Mouse (Mus musculus) cerebellum, postnatal 36 days (tissue): ENCODE results near the gene Tecpr2.

Source experiments
- DNase-seq, 2 experiments: peaks; one replicate each; pipeline ENCODE4 v3.0.0; 2021 to 2022; ENCODE audit warnings: mixed read lengths in 2 of 2

Gene Tecpr2

DNA sequence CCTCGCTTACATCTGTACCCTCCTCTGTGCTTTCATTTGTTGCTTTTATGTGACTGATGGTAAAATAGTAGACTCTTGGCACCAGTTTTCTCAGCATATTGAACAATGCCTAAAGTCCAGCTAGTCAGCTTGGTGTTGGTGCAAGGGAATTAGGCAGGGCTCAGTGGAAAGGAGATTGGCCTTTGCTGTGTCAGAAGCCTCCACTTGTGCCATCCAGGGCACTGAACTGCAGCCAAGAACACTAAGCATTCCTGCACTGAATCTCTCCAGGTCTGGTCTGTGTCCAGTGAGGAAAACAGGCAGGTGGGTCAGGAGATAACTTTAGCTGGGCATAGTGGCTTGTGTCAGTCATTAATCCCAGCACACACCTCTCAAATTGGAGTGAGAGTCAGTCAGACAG is 60.3 kb downstream of the Tecpr2 start:
- DNase-seq: peak; percentile 49 to 57

DNA sequence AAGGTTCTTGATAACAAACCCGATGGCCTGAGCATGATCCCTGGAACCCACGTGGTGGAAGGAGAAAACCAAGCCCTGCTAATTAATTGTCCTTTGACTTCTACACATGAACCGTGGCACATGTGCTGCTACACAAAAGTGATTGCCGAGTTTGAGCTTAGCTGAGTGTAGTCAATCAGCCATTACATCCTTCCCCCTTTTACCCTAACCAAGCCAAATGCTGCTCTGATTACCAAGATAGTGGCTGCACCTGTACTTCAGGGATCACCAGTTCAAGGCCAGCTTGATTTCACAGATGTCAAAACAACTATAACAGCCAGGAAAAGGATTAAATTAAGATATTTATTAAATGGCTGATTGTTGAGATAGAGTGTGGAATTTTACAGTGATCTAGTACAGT is 61.1 kb downstream of the Tecpr2 start:
- no peak for DNase-seq

DNA sequence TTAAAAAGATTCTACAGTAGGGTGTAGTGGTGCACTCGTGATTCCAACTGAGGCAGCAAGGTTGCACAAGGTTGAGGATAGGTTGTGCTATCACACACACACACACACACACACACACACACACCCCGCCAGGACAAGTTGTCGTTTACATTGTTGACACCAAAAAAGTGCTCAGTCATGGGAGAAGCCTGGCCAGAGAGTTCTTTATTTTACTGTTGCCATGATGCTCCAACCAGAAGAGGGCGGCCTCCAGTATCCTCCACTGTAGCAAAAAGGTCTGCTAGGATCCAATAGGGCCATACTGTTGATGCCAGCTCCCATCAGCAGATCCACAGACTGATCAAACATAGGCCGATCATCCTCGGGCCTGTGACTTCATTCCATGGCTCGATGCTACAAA is 62.2 kb downstream of the Tecpr2 start:
- no peak for DNase-seq

DNA sequence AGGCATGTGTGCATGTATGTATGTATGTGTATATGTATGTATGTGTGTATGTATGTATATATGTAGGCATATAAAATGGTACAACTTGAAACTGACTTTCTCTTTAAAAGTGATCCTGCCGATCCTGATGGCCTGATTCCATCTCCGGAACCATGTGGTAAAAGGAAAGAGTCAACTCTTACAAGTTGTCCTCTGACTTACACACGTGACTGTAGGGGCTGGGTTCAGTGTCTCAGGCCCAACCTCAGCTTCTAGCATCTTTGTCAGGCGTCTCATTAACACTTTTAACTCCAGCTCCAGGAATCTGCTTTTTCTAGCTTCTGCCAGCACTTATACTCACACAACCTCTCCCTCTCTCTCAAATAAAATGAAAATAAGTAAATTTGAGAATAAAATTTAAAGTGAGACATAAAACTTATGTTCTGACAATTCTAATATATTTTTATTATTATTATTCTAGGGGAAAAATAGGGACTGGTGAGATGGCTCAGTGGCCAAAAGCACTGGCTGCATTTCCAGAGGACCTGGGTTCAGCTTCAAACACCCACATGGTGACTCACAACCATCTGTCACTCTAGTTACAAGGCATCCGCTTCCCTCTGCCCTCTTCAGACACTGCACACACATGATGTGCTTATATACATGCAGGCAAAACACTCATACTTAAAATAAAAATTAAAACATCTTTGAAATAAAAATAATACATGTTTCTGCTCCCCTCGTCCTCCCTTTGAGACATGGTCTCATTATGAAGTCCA is 63.7 kb downstream of the Tecpr2 start:
- DNase-seq: peak; percentile 58 to 63

DNA sequence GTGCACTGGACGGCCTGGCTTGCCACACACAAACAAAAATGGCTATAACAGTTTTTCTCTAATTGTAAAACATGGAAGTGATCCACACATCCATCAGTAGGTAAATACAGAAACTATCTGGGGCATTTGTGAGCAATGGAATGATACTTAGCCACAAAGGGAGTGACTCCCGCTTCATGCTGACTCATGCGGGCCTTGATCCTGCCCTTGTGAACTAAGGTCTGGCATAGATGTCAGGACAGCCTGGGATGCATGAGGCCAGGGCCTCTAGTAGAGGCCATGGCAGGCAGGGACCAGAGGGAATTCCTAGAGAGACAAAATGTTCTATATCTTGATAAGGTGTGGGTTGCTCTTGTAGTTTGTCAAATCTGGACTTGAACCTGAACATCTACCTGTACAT is 64.4 kb downstream of the Tecpr2 start:
- no peak for DNase-seq

DNA sequence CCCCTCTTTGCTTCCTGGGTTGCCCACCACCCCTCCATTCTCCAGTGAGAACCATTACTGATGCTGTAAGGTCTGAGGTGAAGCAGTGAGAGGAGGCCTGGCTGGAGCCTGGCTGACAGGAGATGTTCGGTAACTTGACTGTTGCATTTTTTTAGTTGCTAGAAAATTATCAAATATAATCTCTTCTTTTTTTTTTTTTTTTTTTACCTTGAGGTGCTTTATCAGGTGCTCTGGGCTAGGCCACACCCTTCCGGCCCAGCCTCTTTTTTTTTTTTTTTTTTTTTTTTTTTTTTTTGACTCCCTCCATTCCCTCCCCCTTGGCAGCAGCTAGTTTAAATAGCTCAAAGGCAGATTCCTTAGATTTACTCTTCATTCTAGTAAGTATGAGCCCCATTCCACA is 64.8 kb downstream of the Tecpr2 start:
- DNase-seq: no peak

DNA sequence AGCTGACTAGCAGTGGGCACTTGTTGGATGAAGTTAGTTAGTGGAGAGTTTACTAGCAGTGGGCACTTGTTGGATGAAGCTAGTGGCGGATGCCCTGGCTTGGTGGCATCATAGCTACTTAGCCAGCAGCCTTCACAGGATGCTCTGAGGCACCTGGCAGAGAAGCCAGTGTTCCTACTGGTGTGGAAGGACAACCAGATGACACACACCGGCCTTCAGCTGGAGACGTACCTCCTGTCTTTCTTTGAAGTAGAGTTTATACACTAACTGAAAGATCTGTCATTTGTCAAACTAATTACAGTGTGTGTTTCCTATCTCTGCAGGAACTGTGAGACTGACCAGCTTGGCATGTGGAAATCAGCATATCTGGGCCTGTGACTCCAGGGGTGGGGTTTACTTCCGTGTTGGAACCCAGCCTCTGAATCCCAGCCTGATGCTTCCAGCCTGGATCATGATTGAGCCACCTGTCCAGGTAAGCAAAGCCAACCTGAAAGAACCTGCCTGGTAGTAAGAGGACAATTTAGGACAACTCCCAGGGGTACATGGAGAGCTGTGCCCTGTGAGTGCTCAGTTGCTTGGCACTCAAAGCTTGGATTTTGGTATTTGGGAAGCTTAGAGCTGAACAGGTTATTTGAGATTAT is 65.4 kb downstream of the Tecpr2 start:
- peak; percentile 59 for DNase-seq

DNA sequence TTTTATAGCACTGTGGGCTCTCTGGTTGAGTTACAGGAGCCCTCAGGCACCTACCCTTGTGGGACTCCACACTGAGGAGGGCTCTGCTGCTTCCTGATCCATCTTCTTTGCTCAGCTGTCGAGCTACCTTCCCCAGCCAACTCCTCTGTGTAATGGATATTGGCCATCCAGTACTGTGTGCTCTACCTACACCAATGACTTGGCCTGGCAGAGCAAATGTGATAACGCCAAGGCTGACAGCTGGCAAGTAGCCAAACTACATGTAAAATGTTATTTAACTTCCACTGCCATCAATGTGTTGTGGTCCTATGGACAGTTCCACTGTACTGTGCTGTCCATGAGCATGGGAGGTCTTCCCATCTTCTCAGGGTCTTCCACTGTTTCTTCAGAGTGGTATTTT is 72.9 kb downstream of the Tecpr2 start:
- DNase-seq: no peak

DNA sequence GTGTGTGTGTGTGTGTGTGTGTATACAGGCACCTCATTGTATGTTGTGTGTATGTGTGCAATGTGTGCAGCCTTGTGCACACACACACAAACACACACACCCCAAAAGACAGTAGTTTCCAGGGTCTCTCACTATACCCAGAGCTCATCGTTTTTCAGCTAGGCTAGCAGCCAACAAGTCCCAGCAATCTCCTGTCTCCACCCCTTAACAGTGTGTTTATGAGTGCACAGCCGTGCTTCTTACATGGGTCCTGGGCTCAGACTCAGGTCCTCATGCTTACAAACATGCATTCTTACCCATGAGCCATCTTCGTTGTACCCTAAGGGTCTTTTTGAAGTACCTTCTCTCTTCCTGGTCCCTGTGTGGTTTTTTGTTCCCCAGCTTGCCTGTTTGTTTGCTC is 76.4 kb downstream of the Tecpr2 start:
- no peak for DNase-seq

DNA sequence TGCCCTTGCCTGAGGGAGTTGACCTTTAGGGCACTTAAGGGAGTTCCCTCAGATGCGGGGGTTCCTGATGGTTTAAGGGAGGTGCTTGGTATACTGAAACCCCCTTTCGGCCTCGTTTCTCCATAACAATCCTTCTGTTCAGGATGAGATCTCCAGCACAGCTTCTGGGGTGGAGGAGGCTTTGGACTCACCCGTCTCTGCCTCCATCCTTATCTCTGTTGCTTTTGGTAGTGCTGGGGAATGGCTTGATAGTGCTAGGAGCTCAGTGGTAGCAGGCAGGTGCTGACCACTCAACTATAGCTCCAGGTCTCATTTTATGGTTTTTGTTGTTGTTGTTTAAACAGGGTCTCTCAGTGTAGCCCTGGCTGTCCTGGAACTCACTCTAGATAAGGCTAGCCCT is 77.0 kb downstream of the Tecpr2 start:
- no peak for DNase-seq

DNA sequence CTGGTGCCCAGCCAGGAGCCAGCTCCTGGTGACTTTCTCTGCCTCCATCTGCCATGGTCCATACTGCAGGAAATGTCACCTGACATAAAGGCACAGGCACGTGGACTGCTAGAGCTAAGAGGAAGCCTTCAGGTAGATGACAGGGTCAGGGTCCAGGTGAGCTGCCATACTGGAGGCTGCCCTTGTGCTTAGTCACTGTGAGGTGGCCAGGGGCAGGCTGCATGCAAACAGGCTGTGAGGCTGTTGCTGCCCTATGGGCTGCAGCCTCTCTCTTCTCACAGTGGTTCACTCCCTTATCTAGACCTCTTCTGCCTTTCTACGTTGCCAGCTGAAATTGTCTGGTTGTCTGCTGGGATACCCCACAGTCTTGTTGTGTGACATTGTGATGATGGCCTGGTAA is 78.1 kb downstream of the Tecpr2 start:
- no peak for DNase-seq

DNA sequence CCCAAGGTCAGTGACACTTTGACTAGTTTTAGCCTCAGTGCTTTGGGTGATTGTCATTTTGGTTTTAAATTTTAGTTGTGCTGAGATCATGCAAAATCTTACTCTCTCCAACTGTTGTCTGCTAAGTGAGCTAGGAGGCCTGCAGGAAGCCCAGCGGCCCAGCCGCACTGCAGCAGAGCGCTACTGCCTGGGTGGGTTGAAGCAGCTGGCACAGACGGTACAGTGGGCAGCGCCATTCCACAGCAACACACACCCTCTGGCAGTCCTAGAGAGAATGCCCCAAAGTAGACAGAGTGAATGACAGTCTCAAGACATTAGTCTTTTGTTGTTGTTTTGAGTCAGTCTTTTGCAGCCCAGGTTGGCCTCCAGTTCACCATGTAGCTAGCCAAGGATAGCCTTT is 81.3 kb downstream of the Tecpr2 start:
- DNase-seq: no peak

DNA sequence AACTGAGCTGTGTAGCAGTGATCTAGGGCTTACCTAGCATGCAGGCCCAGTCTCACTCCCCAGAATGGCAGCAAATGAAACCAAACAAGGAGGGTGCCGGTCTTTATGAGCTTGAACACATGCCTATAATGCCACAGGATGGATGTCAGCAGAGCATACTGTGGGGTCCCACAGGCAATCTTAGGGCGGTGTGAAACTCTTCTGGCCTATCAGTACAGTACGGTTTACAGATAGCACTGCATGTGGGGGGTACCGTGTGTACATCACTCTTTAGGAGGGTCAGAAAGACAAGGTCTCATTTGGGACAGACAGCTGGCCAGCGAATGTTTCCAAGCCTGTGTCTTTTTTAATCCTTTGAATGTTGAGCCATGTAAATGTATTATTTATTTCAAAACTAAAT is 82.9 kb downstream of the Tecpr2 start:
- DNase-seq: no peak

DNA sequence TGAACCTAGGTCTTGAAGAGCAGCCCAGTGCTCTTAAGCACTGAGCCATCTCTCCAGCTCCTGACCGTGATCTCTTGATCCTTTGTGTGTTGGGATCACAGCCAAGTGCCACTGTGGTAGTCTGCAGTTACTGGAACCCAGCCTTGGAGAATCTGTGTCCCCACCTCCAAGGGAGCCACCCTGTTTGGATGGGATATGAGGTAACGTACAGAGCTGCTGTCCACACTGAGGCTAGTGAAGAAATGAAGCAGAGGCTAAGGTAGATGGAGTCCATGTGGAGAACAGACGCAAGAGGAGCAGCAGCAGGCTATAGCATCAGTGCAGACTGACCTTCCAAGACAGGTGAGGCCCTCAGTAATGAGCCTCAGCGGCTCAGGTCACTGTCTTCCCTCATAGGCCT is 84.8 kb downstream of the Tecpr2 start:
- no peak for DNase-seq

DNA sequence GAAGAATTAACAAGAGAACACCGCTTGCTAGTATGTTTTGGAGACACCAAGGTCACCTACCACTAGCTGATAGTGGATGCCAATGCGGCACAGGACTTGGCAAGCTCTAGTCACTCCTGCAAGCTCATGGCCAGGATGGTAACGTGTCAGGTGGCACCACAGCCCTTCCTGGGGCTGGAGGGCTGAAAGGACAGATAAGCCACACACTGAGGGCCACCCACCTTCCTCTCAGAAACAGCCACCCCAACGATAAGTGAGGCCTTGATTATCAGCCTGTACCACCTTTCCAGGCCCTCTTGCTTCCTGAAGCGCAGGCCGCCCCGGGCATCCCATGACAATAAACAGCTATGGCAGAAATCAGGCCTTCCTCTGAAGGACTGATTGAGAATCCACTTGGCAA is 85.2 kb downstream of the Tecpr2 start:
- DNase-seq: no peak

DNA sequence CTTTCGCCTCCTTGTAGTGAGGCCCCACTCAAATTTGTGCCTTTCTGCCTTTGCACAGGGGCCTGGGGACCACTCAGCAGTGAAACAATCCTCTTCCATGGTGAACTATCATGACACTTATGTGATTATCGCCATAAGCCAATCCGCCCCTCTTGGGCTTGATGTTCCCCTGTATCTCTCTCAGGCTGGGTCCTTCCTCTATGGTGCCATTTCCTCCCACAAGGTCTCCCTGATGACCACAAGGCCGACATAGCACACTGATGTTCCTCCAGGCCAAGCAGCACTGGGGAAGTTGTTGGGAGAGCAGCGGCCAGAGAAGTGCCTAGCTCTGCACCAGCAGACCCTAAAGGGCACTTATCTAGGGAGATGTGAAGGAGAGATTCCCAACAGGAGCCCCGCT is 85.7 kb downstream of the Tecpr2 start:
- no peak for DNase-seq

DNA sequence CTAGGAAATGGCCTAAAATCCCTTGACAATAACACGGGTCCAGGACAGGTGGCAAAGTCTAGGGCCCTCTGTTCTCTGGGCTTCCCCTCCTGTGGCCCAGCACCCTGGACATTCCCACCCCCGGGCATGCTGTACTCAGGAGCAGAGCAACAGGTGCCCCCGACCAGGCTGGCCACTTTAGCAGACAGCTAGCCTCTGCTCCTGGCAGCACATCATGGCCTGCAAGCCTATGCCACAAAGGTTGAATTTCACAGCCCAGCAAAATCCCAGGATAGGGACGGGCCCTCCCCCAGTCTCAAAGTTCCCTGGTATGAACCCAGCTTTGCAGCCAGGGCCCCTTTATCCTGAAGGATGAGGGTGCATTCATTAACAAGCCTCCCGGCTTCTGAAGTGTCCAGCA is 86.3 kb downstream of the Tecpr2 start:
- DNase-seq: no peak

DNA sequence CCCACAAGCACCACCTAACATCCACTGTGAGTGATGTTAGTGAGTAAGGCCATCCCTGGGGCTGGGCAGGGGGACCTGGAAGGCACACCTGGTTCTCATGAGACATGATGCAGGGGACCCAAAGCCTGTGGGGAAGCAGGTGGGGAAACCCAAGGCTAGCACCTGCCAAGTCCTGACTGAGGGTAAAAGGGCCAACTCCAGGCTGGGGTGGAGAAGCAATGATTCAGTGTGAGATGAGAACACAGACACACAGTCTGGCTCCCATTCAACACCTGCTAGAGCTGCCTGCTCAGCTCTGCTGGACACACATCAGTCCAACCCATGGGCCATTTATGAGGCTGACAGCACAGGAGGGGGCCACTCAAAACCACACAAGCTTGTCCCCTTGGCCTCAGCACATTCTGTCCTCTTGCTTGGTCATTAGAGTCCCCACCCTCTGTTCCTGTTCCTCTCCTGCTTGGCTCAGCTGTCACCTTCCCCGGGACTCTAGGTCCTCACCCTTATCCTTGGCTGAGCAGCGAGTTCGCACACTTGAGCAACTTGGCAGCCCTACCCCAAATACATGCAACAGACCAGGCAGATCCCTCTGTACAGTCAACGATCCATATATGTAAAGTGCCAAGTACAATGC is 86.9 kb downstream of the Tecpr2 start:
- no peak for DNase-seq

DNA sequence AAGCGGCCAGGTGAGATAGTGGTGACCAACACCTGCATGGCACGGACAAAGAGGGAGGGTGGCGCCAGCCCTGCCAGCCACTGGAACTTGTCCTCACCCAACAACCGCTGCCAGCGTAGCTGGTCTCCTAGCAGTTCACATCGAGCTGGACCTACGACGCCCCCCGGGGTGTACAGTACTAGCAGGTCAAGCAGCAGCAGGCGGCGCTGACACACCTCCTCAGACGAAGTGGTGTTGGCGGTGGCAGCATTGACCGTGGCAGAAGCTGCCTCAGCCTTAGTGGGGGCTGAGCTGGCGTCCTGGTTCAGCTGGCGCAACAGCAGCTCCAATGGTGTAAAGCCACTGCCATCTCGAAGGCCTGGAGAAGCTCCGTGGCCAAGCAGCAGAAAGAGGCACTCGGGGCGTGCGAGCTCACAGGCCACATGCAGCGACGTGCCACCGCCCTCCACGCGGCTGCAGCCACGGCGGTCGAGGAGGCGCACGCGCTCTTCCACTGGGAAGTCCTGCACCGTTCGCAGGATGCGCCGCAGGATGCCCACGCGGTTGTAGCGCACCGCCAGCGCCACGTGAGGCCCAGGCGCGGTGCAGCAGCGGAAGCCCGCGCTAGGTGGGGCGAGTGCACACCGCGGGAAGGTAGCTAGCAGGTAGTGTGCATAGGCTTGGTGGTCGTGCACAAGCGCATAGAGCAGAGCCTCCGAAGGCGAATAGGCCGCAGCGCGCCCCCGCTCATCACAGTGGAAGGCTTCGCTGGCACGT is 87.7 kb downstream of the Tecpr2 start:
- no peak for DNase-seq

DNA sequence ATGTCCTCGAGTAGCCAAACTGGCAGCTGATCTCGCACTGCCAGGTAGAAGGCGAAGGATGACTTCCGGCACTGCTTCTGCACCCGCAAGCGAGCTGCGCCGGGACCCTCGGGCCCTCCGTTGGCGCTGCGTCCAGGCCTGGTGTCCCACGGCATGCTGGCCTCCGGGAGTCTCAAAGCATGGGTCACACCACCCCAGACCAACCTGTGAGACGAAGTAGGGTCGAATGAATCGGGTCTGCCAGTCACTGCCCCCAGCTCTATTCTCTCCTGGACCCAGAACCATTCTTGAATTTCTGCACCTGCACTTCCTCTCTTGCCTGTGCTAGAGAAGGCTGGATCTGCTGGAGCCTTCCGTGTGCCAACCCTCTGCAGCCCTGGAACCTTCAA is 88.3 kb downstream of the Tecpr2 start:
- DNase-seq: no peak

DNA sequence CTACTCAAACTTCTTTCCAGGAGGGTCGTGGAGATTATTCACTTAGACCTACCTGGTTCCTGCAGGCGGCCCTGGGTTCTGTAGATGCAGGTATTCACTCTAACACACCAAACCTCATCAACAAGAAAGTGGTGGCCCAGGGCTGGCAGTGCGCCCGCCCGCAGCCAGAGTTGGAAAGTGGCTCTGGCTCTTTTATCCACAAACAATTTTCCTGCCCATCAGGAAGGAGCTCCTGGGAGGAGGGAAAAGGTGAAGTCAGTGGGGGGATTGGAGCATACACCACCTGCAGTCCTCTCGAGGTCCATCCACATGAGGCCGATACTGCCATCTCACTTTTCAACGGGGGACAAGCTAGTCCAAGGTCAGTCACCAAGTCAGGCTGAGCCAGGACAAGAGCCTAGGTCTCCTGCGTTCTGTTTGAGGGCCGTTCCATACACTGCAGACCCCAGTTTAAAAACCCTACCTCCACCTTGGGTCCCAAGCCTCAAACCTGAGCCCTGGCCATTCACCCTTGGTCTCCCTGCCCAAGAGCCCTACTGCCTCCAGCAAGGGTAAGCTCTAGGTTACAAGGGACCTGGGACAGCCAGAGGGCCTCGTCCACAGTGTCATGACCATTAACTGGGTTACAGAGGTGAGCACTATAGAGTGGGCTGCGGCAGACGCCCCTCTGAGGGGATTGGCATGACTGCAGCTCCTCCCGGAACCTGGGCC is 89.0 kb downstream of the Tecpr2 start:
- DNase-seq: peak; percentile 49 to 53

DNA sequence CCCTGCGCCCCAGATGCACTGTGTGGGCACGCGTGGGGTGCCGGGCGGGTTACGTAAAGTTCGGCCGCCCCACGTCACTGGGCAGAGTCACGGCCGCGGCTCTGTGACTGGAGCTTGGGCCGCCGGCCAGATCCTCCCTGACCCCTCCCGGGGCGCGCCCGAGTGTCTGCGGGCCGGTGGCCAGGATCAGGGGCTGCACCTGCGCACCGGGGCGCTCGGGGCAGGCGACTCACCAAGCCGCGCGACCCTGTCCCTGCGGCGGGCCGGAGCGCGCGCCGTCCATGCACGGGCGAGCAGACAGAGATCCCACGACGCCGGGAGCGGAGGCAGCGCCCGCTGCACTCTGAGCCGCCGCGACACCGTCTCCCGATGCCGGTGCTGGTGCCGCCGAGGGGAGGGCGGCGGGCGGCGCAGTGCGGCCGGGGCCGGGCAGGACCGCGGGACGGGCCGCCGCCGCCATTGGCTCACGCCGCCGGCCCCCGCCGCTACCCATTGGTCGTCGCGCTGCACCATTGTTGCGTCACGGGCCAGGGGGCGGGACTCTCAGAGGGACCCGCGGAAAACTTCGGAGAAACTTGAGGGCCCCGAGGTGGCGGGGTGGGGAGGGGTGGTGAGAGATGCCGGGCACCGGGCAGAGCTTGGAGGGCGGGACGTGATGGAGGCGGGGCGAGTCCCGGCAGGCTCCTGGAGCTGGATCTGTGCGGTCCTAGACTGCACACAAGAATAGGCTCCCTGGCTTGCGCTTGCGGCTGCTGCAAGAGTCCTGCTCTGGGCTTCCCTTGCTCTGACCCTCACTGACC is 89.7 kb downstream of the Tecpr2 start, which contains the start of gene Ankrd9:
Gene Ankrd9 (minus strand): TSS at position 434 of the 800 bp plus-strand sequence.
- DNase-seq: peak; percentile 88 to 93
